Mouse (Mus musculus) MEL (cell line): ENCODE measurements around the gene Map3k3. TPM values are rescaled to one million over a fixed set of nuclear protein-coding genes. Genes with fewer than 3 reads are reported as not detected.

Source experiments
- DNase-seq: peaks from one replicate; pipeline ENCODE4 v3.0.0; 2011; ENCODE audit warnings: low read depth, low spot score
- H3K27ac ChIP-seq: 2 replicates; pipeline ENCODE4 v1.5.1; 2012; ENCODE audit warnings: low read depth, mild to moderate bottlenecking, control low read depth, low read length, moderate library complexity; ENCODE audit not compliant: control insufficient read depth
- H3K27me3 ChIP-seq, 2 experiments: fragments of 150-350 bp in 1 of 2; sonication (generic) in 1 of 2; 2 replicates each; pipeline ENCODE4 v1.6.1; 2012; ENCODE audit warnings: low read length in 2 of 2, mild to moderate bottlenecking in 2 of 2, improper control_type of control experiment in 1 of 2, moderate library complexity in 1 of 2; ENCODE audit not compliant: insufficient read depth in 2 of 2, control insufficient read depth in 1 of 2
- H3K36me3 ChIP-seq, 2 experiments: 2 replicates each; pipeline ENCODE4 v1.6.1; 2012 to 2014; ENCODE audit warnings: low read length in 2 of 2, improper control_type of control experiment in 1 of 2, inconsistent platforms in 1 of 2, mild to moderate bottlenecking in 1 of 2; ENCODE audit not compliant: insufficient read depth in 2 of 2, control insufficient read depth in 1 of 2
- H3K4me1 ChIP-seq, 2 experiments: fragments of 150-350 bp in 1 of 2; sonication (generic) in 1 of 2; 2 replicates each; pipeline ENCODE4 v1.6.1; 2012; ENCODE audit warnings: low read length in 2 of 2, improper control_type of control experiment in 1 of 2, mild to moderate bottlenecking in 1 of 2; ENCODE audit not compliant: insufficient read depth in 2 of 2, control insufficient read depth in 1 of 2
- H3K4me3 ChIP-seq, 2 experiments: fragments of 150-350 bp in 1 of 2; sonication (generic) in 1 of 2; 2 replicates each; pipeline ENCODE4 v1.5.1; 2012; ENCODE audit warnings: low read depth in 2 of 2, low read length in 2 of 2, mild to moderate bottlenecking in 2 of 2, moderate library complexity in 2 of 2, control low read depth in 1 of 2, improper control_type of control experiment in 1 of 2; ENCODE audit not compliant: control insufficient read depth in 1 of 2, insufficient read depth in 1 of 2
- H3K79me2 ChIP-seq: 2 replicates; pipeline ENCODE4 v1.6.1; 2012; ENCODE audit warnings: mild to moderate bottlenecking, low read length, moderate library complexity; ENCODE audit not compliant: control insufficient read depth, poor library complexity, insufficient read depth
- H3K9ac ChIP-seq: 2 replicates; pipeline ENCODE4 v1.6.1; 2012; ENCODE audit warnings: low read depth, mild to moderate bottlenecking, control low read depth, low read length, moderate library complexity; ENCODE audit not compliant: control insufficient read depth, poor library complexity, severe bottlenecking
- H3K9me3 ChIP-seq: fragments of 150-350 bp; sonication (generic); replicated peaks from 2 replicates; pipeline ENCODE4 v1.6.1; 2012; ENCODE audit warnings: mild to moderate bottlenecking, low read length, improper control_type of control experiment, moderate library complexity; ENCODE audit not compliant: insufficient read depth
- BHLHE40 ChIP-seq: IDR thresholded peaks from 2 replicates; pipeline ENCODE4 v1.6.1; 2012; ENCODE audit warnings: low read depth, mild to moderate bottlenecking, inconsistent platforms, low read length, improper control_type of control experiment, borderline replicate concordance
- CHD1 ChIP-seq: IDR thresholded peaks from 2 replicates; pipeline ENCODE4 v1.6.1; 2012; ENCODE audit warnings: low read depth, mild to moderate bottlenecking, inconsistent platforms, low read length, improper control_type of control experiment
- CHD2 ChIP-seq: IDR thresholded peaks from 2 replicates; pipeline ENCODE4 v1.6.1; 2011; ENCODE audit warnings: low read length, improper control_type of control experiment
- E2F4 ChIP-seq: IDR thresholded peaks from 2 replicates; pipeline ENCODE4 v1.6.1; 2011; ENCODE audit warnings: low read depth, low read length, improper control_type of control experiment, borderline replicate concordance
- ETS1 ChIP-seq: IDR thresholded peaks from 2 replicates; pipeline ENCODE4 v1.6.1; 2012; ENCODE audit warnings: low read depth, mild to moderate bottlenecking, inconsistent platforms, low read length, improper control_type of control experiment, moderate library complexity
- GABPA ChIP-seq: IDR thresholded peaks from 2 replicates; pipeline ENCODE4 v1.6.1; 2012; ENCODE audit warnings: low read depth, mild to moderate bottlenecking, inconsistent platforms, low read length, improper control_type of control experiment, moderate library complexity
- GATA1 ChIP-seq: IDR thresholded peaks from 2 replicates; pipeline ENCODE4 v1.6.1; 2011; ENCODE audit warnings: low read depth, low read length, improper control_type of control experiment
- HCFC1 ChIP-seq: IDR thresholded peaks from 2 replicates; pipeline ENCODE4 v1.6.1; 2012; ENCODE audit warnings: low read depth, mild to moderate bottlenecking, inconsistent platforms, low read length, improper control_type of control experiment, moderate library complexity
- JUND ChIP-seq: IDR thresholded peaks from 2 replicates; pipeline ENCODE4 v1.6.1; 2011; ENCODE audit warnings: low read depth, mild to moderate bottlenecking, improper control_type of control experiment, low read length
- MAZ ChIP-seq: IDR thresholded peaks from 2 replicates; pipeline ENCODE4 v1.6.1; 2012; ENCODE audit warnings: low read depth, mild to moderate bottlenecking, inconsistent platforms, low read length, improper control_type of control experiment
- MXI1 ChIP-seq: IDR thresholded peaks from 2 replicates; pipeline ENCODE4 v1.6.1; 2011; ENCODE audit warnings: mild to moderate bottlenecking, low read depth, low read length, improper control_type of control experiment
- MYB ChIP-seq: IDR thresholded peaks from 2 replicates; pipeline ENCODE4 v1.6.1; 2011; ENCODE audit warnings: mild to moderate bottlenecking, low read depth, low read length, improper control_type of control experiment
- MYC ChIP-seq: IDR thresholded peaks from 2 replicates; pipeline ENCODE4 v1.6.1; 2011; ENCODE audit warnings: low read depth, mild to moderate bottlenecking, low read length, improper control_type of control experiment, moderate library complexity
- NELFE ChIP-seq: IDR thresholded peaks from 2 replicates; pipeline ENCODE4 v1.6.1; 2011; ENCODE audit warnings: low read depth, low read length, improper control_type of control experiment
- POLR2A ChIP-seq, 2 experiments: IDR thresholded peaks; 2 replicates each; pipeline ENCODE4 v1.6.1; 2011 to 2012; ENCODE audit warnings: low read length in 2 of 2, mild to moderate bottlenecking in 2 of 2, control low read depth in 1 of 2, improper control_type of control experiment in 1 of 2, low read depth in 1 of 2, moderate library complexity in 1 of 2; ENCODE audit not compliant: control insufficient read depth in 1 of 2, insufficient read depth in 1 of 2, poor library complexity in 1 of 2
- POLR2AphosphoS2 ChIP-seq: IDR thresholded peaks from 2 replicates; pipeline ENCODE4 v1.6.1; 2011; ENCODE audit warnings: low read length, improper control_type of control experiment
- POLR2AphosphoS5 ChIP-seq: IDR thresholded peaks from 2 replicates; pipeline ENCODE4 v1.6.1; 2012; ENCODE audit warnings: low read depth, borderline replicate concordance, mild to moderate bottlenecking, inconsistent platforms, low read length, moderate library complexity, mixed read lengths
- RCOR1 ChIP-seq: IDR thresholded peaks from 2 replicates; pipeline ENCODE4 v1.6.1; 2012; ENCODE audit warnings: low read depth, mild to moderate bottlenecking, inconsistent platforms, low read length, improper control_type of control experiment
- TAL1 ChIP-seq: IDR thresholded peaks from 2 replicates; pipeline ENCODE4 v1.6.1; 2012; ENCODE audit warnings: mild to moderate bottlenecking, inconsistent platforms, low read length, moderate library complexity, mixed read lengths
- TBP ChIP-seq: IDR thresholded peaks from 2 replicates; pipeline ENCODE4 v1.8.0; 2011; ENCODE audit warnings: low read depth, low read length, improper control_type of control experiment
- TCF12 ChIP-seq: IDR thresholded peaks from 2 replicates; pipeline ENCODE4 v1.6.1; 2014; ENCODE audit warnings: low read depth, mild to moderate bottlenecking, inconsistent platforms, low read length, improper control_type of control experiment, moderate library complexity
- UBTF ChIP-seq: IDR thresholded peaks from 2 replicates; pipeline ENCODE4 v1.6.1; 2012; ENCODE audit warnings: low read depth, mild to moderate bottlenecking, inconsistent platforms, low read length, improper control_type of control experiment, moderate library complexity, borderline replicate concordance; ENCODE audit not compliant: insufficient read depth
- ZC3H11A ChIP-seq: IDR thresholded peaks from 2 replicates; pipeline ENCODE4 v1.6.1; 2012; ENCODE audit warnings: low read depth, mild to moderate bottlenecking, inconsistent platforms, low read length, improper control_type of control experiment
- ZKSCAN1 ChIP-seq: IDR thresholded peaks from 2 replicates; pipeline ENCODE4 v1.6.1; 2012; ENCODE audit warnings: low read depth, mild to moderate bottlenecking, inconsistent platforms, low read length, improper control_type of control experiment, moderate library complexity
- ZMIZ1 ChIP-seq: IDR thresholded peaks from 2 replicates; pipeline ENCODE4 v1.6.1; 2012; ENCODE audit warnings: low read depth, mild to moderate bottlenecking, inconsistent platforms, low read length, improper control_type of control experiment, moderate library complexity
- ZNF384 ChIP-seq: IDR thresholded peaks from 2 replicates; pipeline ENCODE4 v1.6.1; 2012; ENCODE audit warnings: low read depth, mild to moderate bottlenecking, inconsistent platforms, low read length, improper control_type of control experiment
- polyA plus RNA-seq, 2 experiments: library from polyadenylated mRNA; stranded (reverse) in 1 of 2; unstranded in 1 of 2; fragments of >175 nt in 1 of 2; fragments of >200 nt in 1 of 2; gene quantifications; 2 replicates each; pipeline versions ENCODE4 v1.2.1 to v1.2.4; 2012; ENCODE audit warnings: low replicate concordance in 2 of 2, low read depth in 1 of 2; ENCODE audit not compliant: insufficient read length in 2 of 2, insufficient read depth in 1 of 2, missing spikeins in 1 of 2
- total RNA-seq: library from RNA; depleted of rRNA; stranded (reverse); fragments of 300-350 nt; gene quantifications from 2 replicates; pipeline ENCODE4 v1.2.3, GENCODE M21; 2012

Gene Map3k3
- total and polyA plus RNA-seq, 3 experiments = 10.5 to 14.3 TPM; not detected in 1

- Histone ChIP-seq H3K27me3 (no peaks in the 10 kb centered on the region), H3K9ac (peak overlapping the region; percentile 72), H3K9me3 (no peaks in the 10 kb centered on the region), H3K36me3 (peaks cover 0 to 10% of the 10 kb centered on the region in 2 experiments; a peak in 2 of 4 replicates), H3K4me1 (peaks cover 2 to 4% of the 10 kb centered on the region in 2 experiments; a peak in 2 of 4 replicates), H3K79me2 (peaks cover 14% of the 10 kb centered on the region), H3K27ac (peak overlapping the region; percentile 15), H3K4me3 (peak overlapping the region; percentile 66 to 97)
- TF ChIP-seq TCF12 (0 out of 2 replicates have a peak, but pooled peaks have one; percentile 2), TBP (no peak), CHD2 (no peak), ZNF384 (peak; percentile 85), HCFC1 (no peak; the same call in 1 of the 2 replicates), NELFE (no peak), GABPA (no peak), POLR2AphosphoS2 (no peak), ZMIZ1 (no peak), RCOR1 (no peak), MYC (no peak), TAL1 (no peak), E2F4 (no peak), JUND (no peak), CHD1 (no peak), MYB (no peak), GATA1 (no peak), MXI1 (peak; percentile 70), POLR2AphosphoS5 (no peak), BHLHE40 (no peak), ETS1 (no peak), POLR2A (IDR thresholded peaks at IDR 0.05; ENCODE audit: control insufficient read depth in 1 of 2, insufficient read depth in 1 of 2, low read depth in 1 of 2, low read length in 2 of 2, poor library complexity in 1 of 2) (0 out of 4 replicates have a peak, but pooled peaks have one; percentile 16 to 22), ZC3H11A (no peak), ZKSCAN1 (0 out of 2 replicates have a peak, but pooled peaks have one; percentile 6), MAZ (no peak), UBTF (peak; percentile 93; the same call in 1 of the 2 replicates)
- DNase-seq = peak; percentile 84
These were observed 623 bp downstream of the Map3k3 start for GRCm38 (mm10) chr11:106084911-106085561.
